Mouse (Mus musculus) forebrain, embryonic 16.5 days (tissue): ENCODE measurements around the gene Usp49. TPM values are rescaled to one million over a fixed set of nuclear protein-coding genes. Genes with fewer than 3 reads are reported as not detected.

Source experiments
- ATAC-seq: fragments of 200-750 bp; cut with Nextera tagmentation; 2 replicates; pipeline ENCODE4 v1.8.0; 2017; ENCODE audit warnings: mild to moderate bottlenecking, moderate library complexity
- H3K27ac ChIP-seq: fragments of 300-500 bp; sonication (generic); 2 replicates; pipeline ENCODE4 v1.5.1; 2014; ENCODE audit warnings: low read length, control low read depth
- H3K27me3 ChIP-seq: fragments of 300-500 bp; sonication (generic); replicated peaks from 2 replicates; pipeline ENCODE4 v1.6.1; 2014; ENCODE audit warnings: low read length; ENCODE audit not compliant: control insufficient read depth, insufficient read depth
- H3K36me3 ChIP-seq: fragments of 300-500 bp; sonication (generic); 2 replicates; pipeline ENCODE4 v1.6.1; 2014; ENCODE audit not compliant: control insufficient read depth, insufficient read depth
- H3K4me1 ChIP-seq: fragments of 300-500 bp; sonication (generic); replicated peaks from 2 replicates; pipeline ENCODE4 v1.6.1; 2014; ENCODE audit warnings: low read length; ENCODE audit not compliant: control insufficient read depth, insufficient read depth
- H3K4me2 ChIP-seq: fragments of 300-500 bp; sonication (generic); 2 replicates; pipeline ENCODE4 v1.6.1; 2014; ENCODE audit warnings: mild to moderate bottlenecking, low read length, control low read depth
- H3K4me3 ChIP-seq: fragments of 300-500 bp; sonication (generic); replicated peaks from 2 replicates; pipeline ENCODE4 v1.5.1; 2014; ENCODE audit warnings: mild to moderate bottlenecking, low read length, control low read depth
- H3K9ac ChIP-seq: fragments of 300-500 bp; sonication (generic); replicated peaks from 2 replicates; pipeline ENCODE4 v1.6.1; 2014; ENCODE audit warnings: low read depth, low read length, control low read depth
- H3K9me3 ChIP-seq: fragments of 300-500 bp; sonication (generic); 2 replicates; pipeline ENCODE4 v1.6.1; 2016; ENCODE audit warnings: low read length; ENCODE audit not compliant: control insufficient read depth
- WGBS: fragments of 180-500 bp; shearing (Covaris S2); extraction: QIAGEN DNeasy Blood & Tissue Kit; methylation state at CpG from one replicate; pipeline ENCODE4 v1.1.7; 2014; 5-methylcytosine and 5-hydroxymethylcytosine counted together
- polyA plus RNA-seq: library from polyadenylated mRNA; unstranded; fragments of >200 nt; fragmentation: Nextera tagmentation; extraction: Ambion mirVana; gene quantifications from 2 replicates; pipeline ENCODE4 v1.2.1, GENCODE M21; 2015

The Usp49 gene
- polyA plus RNA-seq, 1 experiment from 2014 or later, result 9.1 TPM

DNA sequence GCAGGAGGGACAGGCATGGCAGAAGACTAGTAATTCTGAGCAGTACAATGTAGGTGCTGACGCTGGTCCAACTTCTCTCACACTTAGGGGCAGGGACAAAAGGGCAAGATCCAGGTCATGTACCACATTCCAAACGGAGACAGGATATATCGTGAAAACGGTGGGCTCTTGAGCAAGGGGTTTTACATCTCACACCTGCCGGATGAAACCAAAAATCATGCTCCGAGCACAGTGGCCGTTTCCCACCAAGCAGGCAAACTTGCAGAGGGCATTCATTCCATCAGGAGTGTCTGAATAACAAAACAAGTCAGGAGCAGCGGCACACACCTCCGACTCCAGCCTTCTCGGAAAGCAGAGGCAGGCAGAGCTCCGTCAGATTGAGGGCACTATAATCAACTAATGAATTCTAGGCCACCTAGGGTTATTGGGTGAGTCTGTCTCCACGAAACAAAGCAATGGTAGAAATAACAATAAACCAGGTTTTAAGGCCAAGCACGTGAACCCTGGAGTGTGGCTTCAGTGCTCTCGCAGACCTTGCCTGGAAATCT lies 105.1 kb downstream of the Usp49 start:
- Histone ChIP-seq H3K9ac (no peak overlapping the region), H3K4me3 (no peak overlapping the region), H3K27ac (no peak overlapping the region), H3K36me3 (no peaks in the 10 kb centered on the region), H3K9me3 (0 out of 2 replicates have a peak, but pooled peaks cover 3% of the 10 kb centered on the region), H3K27me3 (peaks cover 24% of the 10 kb centered on the region), H3K4me1 (peaks cover 18% of the 10 kb centered on the region), H3K4me2 (no peak overlapping the region)
- WGBS, result 76% methylated on average over 14 of the region's 14 CpGs
- no peak for ATAC-seq

Other genes starting within 250 kb of the Usp49 start
- gene Guca1b, start 245.3 kb upstream of the Usp49 start, polyA plus RNA-seq, result 0.29 and 0.37 TPM in 2 replicates
- gene Guca1a, start 230.1 kb upstream of the Usp49 start, polyA plus RNA-seq, result 0.67 TPM in 1 of 2 replicates, not detected in the other
- 0.19 and 0.22 TPM in 2 replicates for gene AI661453, start 194.1 kb upstream of the Usp49 start, polyA plus RNA-seq
- gene 1700001C19Rik, start 193.3 kb upstream of the Usp49 start, polyA plus RNA-seq, result 0.55 and 0.86 TPM in 2 replicates
- 24.9 and 25.7 TPM in 2 replicates for gene Taf8, start 128.4 kb upstream of the Usp49 start, polyA plus RNA-seq
- gene Ccnd3, start 125.6 kb upstream of the Usp49 start, polyA plus RNA-seq, result 58.5 and 66.0 TPM in 2 replicates
- 32.9 and 36.1 TPM in 2 replicates for gene Bysl, start 19.2 kb upstream of the Usp49 start, polyA plus RNA-seq
- gene Med20, start 19.1 kb upstream of the Usp49 start, polyA plus RNA-seq, result 51.6 and 51.8 TPM in 2 replicates
- gene Gm20517, start 19.1 kb upstream of the Usp49 start, polyA plus RNA-seq, result 2.3 and 2.9 TPM in 2 replicates
- gene Tomm6, start 57.7 kb downstream of the Usp49 start, polyA plus RNA-seq, result 228 and 241 TPM in 2 replicates
- gene Frs3, start 58.3 kb downstream of the Usp49 start, polyA plus RNA-seq, result 21.3 and 27.1 TPM in 2 replicates
- 0.48 and 0.60 TPM in 2 replicates for gene Gm21981, start 63.8 kb downstream of the Usp49 start, polyA plus RNA-seq
- 0.54 and 1.0 TPM in 2 replicates for gene Prickle4, start 64.0 kb downstream of the Usp49 start, polyA plus RNA-seq
- not detected in 2 replicates for gene Pgc, start 96.2 kb downstream of the Usp49 start, polyA plus RNA-seq
- 2.2 TPM in 2 replicates for gene Tfeb, start 106.3 kb downstream of the Usp49 start, polyA plus RNA-seq
- gene Mdfi, start 204.0 kb downstream of the Usp49 start, polyA plus RNA-seq, result 2.0 and 2.5 TPM in 2 replicates